Mouse (Mus musculus) right cerebral cortex, postnatal 36 days (tissue): ENCODE measurements around the gene Pla1a.

Source experiments
- DNase-seq, 2 experiments: peaks; one replicate each; pipeline ENCODE4 v3.0.0; 2022; ENCODE audit warnings: low spot score in 2 of 2, mixed read lengths in 1 of 2

Gene Pla1a

DNA sequence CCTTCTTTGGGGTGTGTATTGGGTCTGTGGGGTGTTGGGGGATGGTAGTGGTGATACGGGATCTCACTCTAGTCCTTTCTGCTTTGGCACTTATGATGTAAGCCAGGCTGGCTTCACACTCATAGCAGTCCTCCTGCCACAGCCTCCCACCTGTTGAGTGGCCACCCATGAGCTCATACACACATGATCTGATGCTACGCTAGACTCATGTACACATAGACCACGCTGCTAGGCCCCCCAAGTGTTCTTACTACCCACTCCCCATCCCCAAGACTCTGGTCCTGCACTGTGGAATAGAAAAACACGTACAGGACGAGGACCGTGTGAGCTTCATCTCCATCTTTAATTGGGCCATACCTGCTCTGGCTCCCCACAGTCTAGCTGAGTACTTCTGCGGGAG lies 63.9 kb downstream of the Pla1a start:
- DNase-seq, result no peak

DNA sequence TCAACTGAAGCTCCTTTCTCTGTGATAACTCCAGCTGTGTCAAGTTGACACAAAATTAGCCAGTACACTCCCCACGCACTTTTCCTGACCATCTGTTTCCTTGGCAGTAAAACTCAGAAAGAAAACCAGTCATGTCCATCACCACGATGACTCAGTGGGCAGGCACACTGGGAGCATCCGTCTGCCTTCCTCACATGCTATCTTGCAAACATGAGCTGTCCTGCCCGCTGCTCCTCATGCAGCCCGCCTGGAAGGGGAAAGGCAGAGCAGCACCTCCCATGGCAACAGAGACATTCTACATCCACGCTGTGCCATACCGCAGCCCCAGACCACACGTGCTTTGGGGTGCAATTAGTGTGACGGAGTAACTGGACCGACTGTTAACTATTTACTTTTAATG lies 64.6 kb downstream of the Pla1a start:
- DNase-seq, result peak; percentile 80 to 89

DNA sequence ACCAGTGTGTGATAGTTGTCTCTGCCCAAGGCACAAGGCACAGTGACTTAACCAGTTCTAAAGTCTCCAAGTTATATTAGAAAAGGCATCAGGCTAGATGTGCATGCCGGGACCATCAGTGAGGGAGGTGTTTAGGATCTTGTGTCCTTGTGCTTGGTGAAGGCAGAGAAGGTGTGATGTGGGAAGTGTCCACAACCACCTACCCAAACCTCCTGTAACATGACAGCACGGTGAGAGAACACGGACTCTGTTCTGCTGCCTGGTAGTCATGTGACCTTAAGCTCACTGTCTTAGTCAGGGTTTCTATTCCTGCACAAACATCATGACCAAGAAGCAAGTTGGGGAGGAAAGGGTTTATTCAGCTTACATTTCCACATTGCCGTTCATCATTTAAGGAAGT lies 66.7 kb downstream of the Pla1a start:
- DNase-seq, result peak in 1 of 2 experiments; percentile 48

DNA sequence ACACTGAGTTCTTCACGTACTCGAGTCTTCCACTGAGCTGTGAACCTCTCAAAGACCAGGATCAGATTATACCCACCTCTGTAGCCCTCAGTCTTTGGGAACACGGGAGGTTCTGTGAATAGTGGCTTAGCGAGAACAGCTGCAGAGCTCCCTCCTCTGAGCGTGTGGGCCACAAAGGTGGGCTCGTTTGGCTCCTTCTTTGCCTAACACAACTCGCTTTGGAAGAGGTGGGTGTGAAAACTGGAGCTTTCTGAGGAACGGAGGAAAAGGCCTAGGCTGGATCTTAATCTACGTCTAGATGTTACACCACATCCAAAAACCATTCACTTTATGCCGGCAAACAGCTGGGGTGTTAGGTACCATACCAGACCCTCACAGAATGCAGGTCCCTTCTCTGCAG lies 67.6 kb downstream of the Pla1a start:
- peak in 1 of 2 experiments; percentile 18 for DNase-seq

DNA sequence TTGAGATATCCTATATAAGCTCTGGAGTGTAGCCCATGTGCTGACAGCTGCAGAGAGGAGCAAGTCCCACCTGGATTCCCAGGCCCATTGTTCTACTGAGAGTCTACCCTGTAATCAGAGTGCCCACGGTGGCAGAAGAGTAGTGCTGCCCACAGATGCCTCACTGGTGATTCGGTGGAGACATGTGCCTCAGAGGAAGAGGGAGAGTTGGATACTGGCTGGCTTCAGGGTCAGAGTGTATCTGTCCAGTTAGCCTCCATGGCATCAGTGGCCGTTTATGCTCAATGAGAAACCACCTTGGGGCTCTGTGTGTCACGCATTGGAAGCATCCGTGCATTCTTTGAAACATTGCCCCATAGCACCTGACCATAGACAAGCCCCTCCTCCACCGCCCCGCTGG lies 69.3 kb downstream of the Pla1a start:
- DNase-seq, result no peak

DNA sequence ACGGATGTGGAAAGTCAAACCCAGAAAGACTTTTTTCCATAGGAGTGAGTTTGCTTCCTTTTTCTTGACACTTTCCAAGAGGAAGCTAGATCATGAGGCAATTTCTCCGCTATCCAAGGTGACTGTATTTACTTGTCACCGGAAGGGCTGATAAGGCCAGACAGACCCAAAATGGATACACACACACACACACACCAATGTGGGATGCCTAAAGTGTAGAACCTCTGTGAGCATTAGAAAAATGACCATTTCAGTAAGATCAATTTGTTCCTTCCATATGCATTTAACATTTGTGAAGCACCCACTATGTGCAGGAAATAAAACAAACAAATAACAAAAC lies 69.7 kb downstream of the Pla1a start:
- no peak for DNase-seq

DNA sequence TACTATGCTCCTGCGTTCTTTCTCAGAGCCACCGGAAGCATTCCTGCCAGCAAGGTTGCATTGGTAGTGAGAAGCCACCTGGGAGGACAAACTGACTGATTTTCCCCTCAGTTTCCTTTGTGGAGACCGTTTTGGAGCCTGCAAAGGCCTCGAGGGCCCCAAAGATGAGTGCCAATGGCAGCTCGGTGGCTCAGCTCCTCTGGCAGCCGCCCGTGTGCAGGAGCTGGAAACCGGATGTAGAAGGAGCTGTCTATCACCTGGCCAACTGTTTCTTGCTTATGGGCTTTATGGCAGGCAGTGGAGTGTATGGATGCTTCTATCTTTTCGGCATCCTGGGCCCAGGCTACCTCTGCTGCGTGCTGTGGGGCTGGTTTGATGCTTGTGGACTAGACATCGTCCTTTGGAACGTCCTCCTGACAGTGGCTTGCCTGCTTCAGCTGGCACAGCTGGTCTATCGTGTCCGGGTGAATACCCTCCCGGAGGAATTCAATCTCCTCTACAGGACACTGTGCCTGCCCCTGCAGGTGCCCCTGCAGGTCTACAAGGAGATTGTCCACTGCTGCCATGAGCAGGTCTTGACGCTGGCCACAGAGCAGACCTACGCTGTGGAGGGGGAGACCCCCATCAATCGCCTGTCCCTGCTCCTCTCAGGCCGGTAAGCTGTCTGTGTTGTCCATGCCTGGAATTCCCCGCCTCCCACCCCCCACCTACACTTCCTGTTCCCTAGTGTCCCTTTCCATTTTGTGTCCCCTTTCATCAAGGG lies 70.3 kb downstream of the Pla1a start:
- no peak for DNase-seq

DNA sequence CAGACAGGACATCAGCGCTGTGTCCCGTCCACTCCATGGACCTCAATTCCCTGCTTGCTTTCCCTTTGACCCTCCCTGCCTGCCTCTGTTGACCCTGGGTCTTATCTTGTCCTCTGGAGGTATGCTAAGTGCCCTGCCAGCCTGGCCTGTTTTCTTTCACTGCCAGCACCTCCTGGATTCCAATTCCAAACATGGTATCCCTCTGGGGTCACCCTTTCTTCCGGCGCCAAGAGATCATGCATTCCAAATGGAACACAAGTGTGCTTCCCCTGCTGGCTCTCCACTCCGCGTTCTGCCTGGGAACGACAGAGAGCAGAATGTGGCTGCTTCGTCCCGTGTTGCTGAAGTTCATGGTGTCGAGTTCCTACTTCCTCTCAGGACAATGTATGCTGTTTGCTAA lies 71.0 kb downstream of the Pla1a start, which contains the start of gene Popdc2:
Gene Popdc2, plus strand, starts transcription at position 277 of the 400 bp plus-strand sequence.
- no peak for DNase-seq

DNA sequence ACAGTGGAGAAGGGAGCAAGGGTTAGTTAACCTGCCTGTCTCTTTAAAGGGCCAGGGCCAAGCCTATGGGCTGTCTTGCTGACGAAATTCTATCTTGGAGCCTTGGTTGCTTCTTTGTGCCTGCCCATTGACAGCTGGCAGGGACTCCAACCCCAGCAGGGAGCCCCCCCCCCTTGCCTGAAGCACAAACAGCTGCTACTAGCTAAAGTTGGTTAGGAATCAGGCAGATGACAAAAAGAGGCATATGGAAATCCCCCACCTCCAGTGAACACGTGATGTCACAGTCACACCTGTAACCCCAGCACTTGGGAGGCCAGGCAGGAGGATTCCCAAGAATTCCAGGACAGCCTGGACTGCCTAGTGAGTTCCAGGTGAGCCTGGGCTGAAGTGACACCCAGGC lies 72.6 kb downstream of the Pla1a start:
- no peak for DNase-seq

DNA sequence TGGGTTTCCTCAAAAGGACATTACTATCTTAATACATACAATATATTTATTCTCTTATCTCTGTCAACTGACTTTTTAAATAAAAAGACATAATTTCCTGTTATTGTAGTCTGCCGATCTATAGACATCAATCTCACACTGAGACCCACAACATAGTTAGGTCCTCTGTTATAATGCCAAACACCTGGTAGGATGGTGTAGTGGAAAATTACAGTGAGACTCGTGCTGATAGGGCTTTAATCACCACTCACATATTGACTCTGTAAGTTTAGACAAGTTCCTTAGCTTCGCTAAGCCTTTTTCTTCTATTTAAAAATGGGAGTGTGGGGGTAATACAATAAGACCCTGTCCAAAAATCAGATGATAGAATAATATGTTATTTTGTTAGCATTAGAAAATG lies 73.1 kb downstream of the Pla1a start:
- DNase-seq, result no peak

DNA sequence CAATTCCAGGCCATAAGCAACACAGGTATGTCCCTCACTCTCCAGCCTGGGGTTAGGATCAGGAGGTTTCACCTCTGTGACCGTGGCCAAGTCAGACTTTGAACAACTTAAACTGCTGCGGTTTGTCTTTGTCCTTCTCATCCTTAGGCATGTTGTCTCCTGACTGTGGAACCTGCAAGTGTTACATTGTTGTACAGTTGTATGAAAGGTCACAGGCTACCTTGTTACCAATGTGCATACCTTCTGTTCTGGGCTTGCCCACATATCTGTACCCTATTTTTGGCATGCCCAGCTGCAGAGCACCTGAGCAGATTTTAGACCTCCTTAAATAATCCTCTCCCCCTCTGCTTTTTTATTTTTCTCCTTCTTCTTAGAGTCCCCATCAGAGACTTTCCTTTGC lies 73.7 kb downstream of the Pla1a start:
- no peak for DNase-seq

DNA sequence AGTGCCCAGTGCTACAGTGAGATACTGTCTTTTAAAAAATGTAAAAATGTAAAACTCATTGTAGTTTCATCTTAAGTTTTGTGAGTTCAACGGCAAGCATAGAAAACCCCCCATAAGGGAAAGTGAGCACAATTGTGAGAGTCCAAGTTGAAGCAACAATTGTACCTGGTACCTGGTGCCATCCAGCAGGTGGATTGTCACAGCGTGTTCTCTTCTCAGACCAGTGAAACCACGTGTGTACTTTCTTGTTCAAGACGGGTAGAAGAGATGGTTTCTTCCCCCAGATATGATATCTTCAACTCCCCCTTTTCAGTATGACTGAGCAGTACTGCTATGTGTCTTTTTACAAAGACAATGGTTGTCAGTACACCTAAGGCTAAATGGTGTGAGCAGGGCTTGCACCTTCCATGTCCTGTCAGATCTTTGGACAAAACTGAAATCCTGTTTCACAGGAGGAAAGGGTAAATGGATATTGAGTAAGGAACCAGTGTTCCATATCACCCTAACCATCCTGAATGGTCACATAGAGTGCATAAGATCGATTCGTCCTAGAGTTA lies 74.6 kb downstream of the Pla1a start:
- DNase-seq, result no peak

DNA sequence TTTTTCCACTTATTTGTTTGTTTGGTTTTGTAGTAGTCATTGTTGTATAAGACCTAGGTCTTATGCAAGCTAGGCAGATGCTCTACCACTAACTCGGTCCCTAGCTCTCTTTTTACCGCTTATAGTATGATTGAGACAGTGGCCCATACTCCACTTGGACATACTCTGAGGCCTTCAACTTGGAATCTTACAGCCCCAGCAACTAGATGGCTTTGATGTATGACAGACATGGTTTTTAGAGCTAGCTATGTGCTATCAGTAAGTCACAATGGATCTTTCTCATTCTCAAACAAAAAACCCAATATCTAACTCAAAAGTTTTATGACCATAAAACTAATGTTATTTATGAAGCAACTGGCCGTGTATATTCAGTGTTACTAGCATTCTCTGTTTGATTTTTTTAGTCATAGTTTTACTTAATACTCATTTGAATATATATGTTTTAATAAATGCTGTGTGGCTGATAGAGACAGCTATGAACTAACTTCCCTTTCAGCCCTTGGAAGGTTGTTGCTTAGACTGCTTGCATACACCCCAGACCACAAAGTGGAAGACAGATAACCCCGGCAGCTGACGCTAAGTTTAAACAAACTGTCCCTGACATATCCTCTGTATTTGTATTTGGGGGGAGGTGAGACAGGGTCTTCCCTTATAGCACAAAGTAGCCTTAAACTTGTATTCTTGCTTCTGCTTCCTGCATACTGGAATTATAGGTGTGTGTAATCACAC lies 78.6 kb downstream of the Pla1a start:
- DNase-seq, result no peak

DNA sequence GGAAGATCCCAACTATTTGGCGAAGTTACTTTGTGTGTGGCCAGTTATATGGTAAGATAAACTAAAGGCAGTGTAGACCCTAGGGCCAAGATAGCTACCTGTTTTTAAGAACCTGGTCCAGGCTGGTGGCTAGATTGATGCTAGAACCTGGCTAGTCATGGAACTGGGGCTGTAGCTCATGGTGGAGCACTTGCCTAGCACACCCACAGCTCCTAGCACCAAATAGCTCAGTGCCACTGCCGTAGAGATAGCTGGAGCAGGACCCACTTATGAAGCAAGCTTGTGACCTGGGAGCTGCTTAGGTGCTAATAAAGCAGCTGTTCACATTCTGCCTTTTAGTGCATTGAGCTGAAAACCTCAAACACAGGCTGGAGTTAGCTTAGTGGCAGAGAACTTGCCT lies 79.3 kb downstream of the Pla1a start:
- DNase-seq, result no peak

DNA sequence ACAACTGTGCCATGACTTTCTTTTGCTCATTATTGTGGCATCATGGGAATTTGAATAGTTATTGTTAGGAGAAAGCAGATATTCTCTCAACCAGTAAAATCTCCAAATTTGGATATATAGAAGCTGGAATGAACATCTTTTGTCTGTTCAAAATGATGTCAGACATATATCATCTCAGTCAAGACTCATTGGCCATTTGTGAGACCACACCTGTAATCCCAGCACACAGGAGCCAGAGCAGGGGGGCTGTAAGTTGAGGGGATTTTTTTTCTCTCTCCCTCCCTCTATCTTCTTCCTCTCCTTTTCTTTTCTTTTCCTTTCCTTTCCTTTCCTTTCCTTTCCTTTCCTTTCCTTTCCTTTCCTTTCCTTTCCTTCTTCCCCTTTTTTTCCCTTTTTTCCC lies 80.1 kb downstream of the Pla1a start:
- DNase-seq, result no peak

DNA sequence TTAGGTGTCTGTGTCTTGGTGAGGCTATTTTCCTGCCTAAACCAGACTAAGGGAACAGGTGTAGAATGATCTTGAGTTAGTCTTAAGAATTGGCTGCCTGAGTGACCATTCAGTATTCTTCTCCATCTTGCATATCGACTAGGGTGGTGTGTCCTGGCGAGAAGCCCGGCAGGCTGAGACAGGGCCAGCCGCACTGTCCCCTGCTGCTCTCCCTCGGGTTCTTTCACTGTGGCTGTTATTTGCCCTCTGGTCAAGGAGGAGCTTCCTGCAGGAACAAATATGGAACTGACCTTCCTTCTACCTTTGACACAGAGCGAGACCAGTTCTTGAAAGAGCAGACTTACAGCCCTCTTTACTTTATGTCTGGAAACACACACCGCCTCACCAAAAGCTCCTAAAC lies 80.9 kb downstream of the Pla1a start:
- no peak for DNase-seq

DNA sequence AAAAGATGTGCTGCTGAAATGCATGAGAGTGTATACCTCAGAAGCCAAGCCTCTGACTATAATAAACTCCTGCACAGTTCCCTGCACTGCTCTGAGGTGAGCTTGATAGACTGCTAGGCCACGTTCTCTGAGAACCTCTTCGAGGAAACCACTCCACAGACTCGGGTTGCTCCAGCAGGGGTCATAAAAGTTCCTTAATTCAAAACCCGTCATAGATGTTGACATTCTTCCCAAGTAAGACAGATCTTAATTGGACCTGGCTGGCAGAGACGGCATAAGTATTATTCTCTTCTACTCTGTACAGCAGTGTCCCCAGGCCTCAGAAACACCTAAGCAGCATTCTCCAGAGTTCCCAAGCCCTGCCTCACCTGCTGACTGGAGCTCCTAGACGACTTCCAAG lies 82.0 kb downstream of the Pla1a start:
- DNase-seq, result no peak

DNA sequence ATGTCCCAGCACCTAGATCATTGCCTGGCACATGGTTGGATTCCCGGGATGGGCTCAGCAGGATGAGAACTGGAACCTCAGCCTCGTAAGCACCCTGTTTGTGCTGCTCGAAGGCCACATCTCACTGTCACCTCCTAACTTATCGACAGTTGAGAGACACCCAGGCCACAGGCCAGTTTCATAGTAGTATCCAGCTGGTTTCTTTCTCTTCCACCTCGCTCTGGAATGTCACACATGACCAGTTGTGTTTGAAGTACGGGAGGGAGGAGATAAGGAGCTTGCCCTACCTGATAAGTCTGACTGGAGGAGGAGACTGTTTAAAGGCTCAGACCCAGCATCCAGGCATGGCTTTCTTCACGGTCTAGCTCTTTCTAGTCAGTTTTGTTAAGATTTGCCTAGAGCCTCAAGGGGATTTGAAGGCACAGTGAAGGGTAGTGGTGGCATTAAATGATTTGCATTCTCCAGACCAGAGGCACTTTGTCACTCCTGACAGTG lies 82.5 kb downstream of the Pla1a start:
- DNase-seq, result no peak

DNA sequence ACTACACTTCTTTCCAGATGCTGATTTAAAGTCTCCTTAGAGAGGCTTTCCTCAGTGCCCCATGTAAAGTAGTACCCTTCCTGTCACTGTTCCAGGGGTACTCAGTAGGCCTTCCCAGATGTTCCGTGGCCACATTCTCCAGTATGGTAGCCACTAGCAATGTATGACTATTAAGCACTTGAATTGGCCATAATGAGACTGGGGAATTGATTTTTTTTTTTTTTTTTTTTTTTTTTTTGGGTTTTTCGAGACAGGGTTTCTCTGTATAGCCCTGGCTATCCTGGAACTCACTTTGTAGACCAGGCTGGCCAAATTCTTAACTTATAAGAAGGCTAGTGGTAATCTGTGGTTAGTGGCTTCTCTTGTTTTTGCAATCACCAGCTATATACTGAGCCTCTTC lies 83.1 kb downstream of the Pla1a start:
- no peak for DNase-seq

DNA sequence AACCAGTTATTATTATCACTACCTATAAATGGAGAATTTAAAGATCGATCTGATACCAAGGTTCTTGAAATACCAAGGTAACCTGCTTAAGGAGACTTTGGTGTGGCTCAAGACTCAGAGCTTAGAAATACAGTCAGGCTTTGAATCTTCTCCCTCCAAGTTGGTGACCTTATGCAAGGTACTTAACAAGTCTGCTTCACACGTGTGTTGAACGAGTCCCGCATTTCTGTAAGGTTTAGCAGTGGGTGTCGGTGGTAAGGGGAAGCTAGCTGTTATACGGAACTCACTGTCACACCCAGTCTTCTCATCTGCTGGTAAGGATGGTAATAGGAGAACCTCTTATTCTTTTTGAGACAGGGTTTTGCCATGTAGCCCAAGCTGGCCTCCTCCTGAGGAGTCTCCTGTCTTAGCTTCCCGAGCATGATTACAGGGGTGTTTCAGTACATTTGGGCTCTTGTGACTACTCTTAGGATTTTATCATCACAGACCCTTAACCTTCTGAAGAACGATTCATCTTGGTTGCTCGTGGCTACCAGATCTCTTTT lies 84.7 kb downstream of the Pla1a start:
- DNase-seq, result no peak

DNA sequence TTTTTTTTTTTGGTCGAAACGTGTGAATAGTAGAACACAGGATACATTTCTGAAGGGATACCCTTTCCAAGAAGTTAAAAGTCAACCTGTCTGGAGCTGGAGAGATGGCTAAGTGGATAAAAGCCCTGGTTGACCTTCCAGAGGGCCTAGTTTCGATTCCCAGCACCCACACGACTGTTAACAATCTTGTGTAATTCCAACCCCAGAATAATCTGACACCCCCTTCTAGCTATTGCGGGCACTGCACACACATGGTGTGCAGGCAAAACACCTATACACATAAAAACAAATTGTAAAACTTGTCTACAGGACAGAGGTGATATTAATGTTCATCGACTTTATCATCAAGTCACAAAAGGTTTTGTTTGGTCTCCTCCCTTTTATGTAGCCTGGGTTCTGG lies 85.4 kb downstream of the Pla1a start:
- DNase-seq, result no peak

DNA sequence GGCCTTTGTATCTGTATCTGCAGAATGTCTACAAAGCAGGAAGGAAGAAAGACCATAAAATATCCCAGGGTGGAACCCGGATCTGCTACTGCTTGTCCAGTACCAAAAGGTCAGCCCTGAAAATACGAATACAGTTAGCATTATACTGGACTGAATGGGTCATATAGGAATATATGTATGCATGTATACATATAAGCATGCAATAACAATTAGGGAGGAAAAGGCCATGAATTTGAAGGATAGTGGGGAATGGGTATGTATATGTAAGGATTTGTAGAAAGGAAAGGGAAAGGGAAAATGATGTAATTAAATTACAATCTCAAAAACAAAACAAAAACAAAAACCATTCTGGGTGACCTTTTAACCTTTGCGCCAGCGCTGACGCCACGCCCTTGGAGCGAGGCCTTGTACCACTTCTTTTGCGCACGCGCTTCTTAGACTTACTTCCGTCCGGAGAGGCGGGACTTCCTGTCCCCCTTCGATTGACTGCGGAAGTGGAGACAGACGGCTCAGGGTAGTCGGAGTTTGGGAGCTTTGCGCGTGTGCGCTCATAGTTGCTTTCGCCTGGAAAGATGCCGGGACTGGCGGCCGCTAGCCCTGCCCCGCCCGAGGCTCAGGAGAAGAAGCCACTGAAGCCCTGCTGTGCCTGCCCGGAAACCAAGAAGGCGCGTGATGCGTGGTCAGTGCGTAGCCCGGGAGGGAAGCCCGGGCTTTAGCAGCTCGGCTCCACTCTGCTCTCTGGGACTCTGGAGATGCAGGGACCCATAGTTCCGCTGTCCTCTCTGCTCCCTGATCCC lies 86.2 kb downstream of the Pla1a start, which contains the start of the genes Cox17 and Gm21987:
Gene Cox17, plus strand, starts transcription at position 463 of the 797 bp plus-strand sequence.
Gene Gm21987, plus strand, starts transcription at position 512 of the 797 bp plus-strand sequence.
- peak; percentile 90 to 94 for DNase-seq
